Mouse (Mus musculus): ENCODE results near the gene Fam213a.

DNA sequence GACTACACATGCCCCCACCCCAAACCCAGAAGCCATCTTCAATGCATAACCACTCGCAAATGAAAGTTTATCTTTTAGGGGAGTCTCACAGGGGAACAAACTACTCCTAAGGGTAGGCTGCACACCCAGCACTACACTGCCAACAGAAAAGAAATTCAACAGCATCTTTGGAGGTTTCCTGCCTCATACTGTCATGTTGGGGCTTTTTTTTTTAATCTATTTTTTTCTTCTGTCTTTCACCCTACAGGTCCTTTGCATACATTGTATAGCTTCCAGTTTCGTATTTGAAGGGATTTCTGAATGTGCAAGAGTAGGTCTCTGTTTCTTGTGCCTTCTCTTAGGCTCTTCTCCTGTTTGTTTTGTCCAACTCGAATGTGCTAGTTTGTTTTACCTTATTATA, 61.3 kb downstream of the Fam213a start:
- TF ChIP-seq CTCF (IDR thresholded peaks at IDR 0.05; ENCODE audit: low read depth): no peak
- TF ChIP-seq EP300 (IDR thresholded peaks at IDR 0.05; ENCODE audit: low read depth): no peak

Measured in liver, embryonic 14.5 days (tissue).